Mouse (Mus musculus): Measurements from ENCODE around the gene Rabgap1l.

GRCm38 (mm10) chr1:160378367-160378766 lies 414.6 kb downstream of the Rabgap1l start:
- TF ChIP-seq CTCF (IDR thresholded peaks at IDR 0.05; ENCODE audit: extremely low read depth, insufficient read depth, low read length) (no peak), POLR2A (IDR thresholded peaks at IDR 0.05; ENCODE audit: extremely low read depth, insufficient read depth, low read length) (no peak)

Data from cortical plate, adult 2 months (tissue).